Mouse (Mus musculus): ENCODE results near the gene Gm49366. TPM values are rescaled to one million over a fixed set of nuclear protein-coding genes. Genes with fewer than 3 reads are reported as not detected.
"Not testable (repeated sequence)": the region's sequence is repeated elsewhere in the genome, so short reads cannot be mapped to it uniquely, and the experiment has no call there.

Gm49366 gene
- polyA plus RNA-seq, 1 experiment = not detected

DNA sequence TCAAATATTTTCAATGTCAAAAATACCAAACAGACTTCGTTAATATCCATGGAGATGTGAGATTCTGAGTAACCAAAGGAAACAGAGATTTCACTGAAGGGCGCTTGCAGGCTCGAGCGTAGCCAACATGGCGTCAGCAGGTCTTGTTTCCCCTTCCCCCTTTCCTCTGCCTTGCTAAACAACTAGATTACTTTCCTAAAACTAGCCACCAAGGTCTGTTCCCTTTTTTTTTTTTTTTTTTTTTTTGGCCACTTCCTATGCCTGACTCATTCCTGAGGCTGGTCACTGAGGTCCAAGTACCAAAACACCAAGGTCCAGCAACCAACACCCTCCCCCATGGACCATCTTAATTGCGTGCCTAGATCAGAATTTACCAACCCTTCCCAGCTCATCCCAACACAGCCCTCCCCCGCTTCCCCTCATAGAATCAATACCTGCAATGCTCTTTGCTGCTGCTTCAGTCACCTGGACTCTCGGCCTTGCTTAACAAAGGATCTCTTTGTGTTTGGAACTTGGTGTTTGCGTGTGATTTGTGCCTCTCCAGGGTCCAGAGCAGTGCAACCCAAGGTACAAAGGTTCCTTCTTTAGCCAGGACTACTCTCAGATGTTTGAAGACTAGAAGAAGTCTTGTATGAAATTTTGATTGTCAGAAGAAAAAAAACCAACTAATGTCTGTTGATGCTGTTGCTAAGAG lies 15.5 kb upstream of the Gm49366 start:
- no peaks in the 10 kb centered on the region for H3K4me1 ChIP-seq (ENCODE audit: control insufficient read depth, insufficient read depth, low read length)

DNA sequence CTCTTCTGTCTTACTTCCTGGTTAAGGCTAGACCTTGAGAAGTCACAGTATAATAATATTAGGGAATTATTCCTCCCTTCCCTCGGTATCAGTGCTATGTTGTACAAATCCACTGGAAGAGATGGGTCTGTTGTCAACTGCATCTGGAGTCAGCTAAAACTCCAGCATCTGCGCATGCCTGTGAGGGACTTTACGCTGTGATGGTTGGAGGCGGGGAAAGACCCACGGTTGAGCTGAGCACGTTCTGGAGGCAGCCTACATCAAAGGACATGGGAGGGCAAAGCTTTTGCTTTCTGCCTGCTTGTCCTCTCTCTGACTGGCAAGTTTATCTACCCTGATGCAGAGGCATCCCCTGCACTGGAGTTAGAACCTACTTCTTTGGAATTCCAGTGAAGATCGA lies 12.8 kb upstream of the Gm49366 start:
- Histone ChIP-seq H3K27ac (ENCODE audit: insufficient read depth, low read length) (no peak overlapping the region), H3K27me3 (ENCODE audit: control insufficient read depth, insufficient read depth, low read length) (no peaks in the 10 kb centered on the region), H3K4me3 (replicated peaks; ENCODE audit: insufficient read depth, low read depth, low read length) (no peak overlapping the region), H3K4me1 (ENCODE audit: control insufficient read depth, insufficient read depth, low read length) (no peaks in the 10 kb centered on the region)
- DNase-seq = no peak
- TF ChIP-seq POLR2A (IDR thresholded peaks at IDR 0.05; ENCODE audit: borderline replicate concordance, insufficient read depth, low read length) = no peak
- no peak for TF ChIP-seq CTCF (IDR thresholded peaks at IDR 0.05; ENCODE audit: borderline replicate concordance, insufficient read depth, low read depth, low read length)
- WGBS = 75% methylated on average over 7 of the region's 7 CpGs

More for the DNA sequence above, 15.5 kb upstream of the Gm49366 start:
- no peak overlapping the region for H3K27ac ChIP-seq (ENCODE audit: insufficient read depth, low read length)
- H3K27me3 ChIP-seq (ENCODE audit: control insufficient read depth, insufficient read depth, low read length) = no peaks in the 10 kb centered on the region
- no peak overlapping the region for H3K4me3 ChIP-seq (replicated peaks; ENCODE audit: insufficient read depth, low read depth, low read length)
- TF ChIP-seq CTCF (IDR thresholded peaks at IDR 0.05; ENCODE audit: borderline replicate concordance, insufficient read depth, low read depth, low read length) (no peak), POLR2A (IDR thresholded peaks at IDR 0.05; ENCODE audit: borderline replicate concordance, insufficient read depth, low read length) (no peak)
- WGBS = 88% methylated on average over 9 of the region's 9 CpGs
- DNase-seq = no peak

DNA sequence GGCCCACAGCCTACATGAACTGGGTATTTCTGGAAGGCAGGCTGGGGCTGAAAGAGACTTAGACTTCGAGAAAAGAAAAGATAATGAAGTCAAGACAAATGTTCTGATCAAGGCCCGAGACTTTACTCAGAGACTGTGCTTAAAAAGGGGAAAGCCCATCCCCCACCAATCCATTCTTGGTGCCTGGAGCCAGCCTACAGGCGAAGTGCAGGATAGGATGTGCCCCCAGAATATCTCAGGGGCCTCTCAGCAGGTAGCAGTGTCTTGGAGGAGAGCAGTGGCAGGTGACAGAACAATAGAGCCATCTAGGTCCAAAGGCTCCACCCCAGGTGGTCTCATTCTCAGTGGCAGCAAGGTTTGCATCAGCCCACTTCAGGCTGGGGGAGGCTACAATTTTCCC lies 10.4 kb upstream of the Gm49366 start:
- WGBS = 51% methylated on average over 3 of the region's 3 CpGs
- H3K4me1 ChIP-seq (ENCODE audit: control insufficient read depth, insufficient read depth, low read length); H3K4me3 ChIP-seq (replicated peaks; ENCODE audit: insufficient read depth, low read depth, low read length); H3K27me3 ChIP-seq (ENCODE audit: control insufficient read depth, insufficient read depth, low read length); H3K27ac ChIP-seq (ENCODE audit: insufficient read depth, low read length); DNase-seq: not testable (repeated sequence)

DNA sequence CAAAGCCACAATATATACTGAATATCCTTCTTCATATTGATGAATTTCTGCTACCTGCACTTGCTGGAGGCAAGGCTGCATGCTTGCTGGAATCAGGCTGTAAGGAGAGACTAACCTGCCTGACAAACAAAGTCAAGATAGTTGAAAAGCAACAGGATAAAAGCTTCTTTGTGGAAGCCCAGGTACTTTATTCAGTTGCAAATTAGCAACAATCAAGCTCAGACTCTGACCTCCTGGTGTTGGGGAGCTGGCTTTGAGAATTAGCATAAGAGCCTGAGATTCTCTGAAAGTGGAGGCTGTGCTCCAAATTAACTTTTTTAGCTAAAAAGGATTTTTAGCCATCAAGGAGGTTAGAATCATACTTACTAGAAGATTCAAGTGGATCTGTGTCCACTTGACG lies 9.7 kb upstream of the Gm49366 start:
- not testable (repeated sequence) for H3K27me3 ChIP-seq (ENCODE audit: control insufficient read depth, insufficient read depth, low read length); H3K4me3 ChIP-seq (replicated peaks; ENCODE audit: insufficient read depth, low read depth, low read length); H3K4me1 ChIP-seq (ENCODE audit: control insufficient read depth, insufficient read depth, low read length); H3K27ac ChIP-seq (ENCODE audit: insufficient read depth, low read length); DNase-seq
- WGBS = 100% methylated on average over 1 of the region's 1 CpGs

DNA sequence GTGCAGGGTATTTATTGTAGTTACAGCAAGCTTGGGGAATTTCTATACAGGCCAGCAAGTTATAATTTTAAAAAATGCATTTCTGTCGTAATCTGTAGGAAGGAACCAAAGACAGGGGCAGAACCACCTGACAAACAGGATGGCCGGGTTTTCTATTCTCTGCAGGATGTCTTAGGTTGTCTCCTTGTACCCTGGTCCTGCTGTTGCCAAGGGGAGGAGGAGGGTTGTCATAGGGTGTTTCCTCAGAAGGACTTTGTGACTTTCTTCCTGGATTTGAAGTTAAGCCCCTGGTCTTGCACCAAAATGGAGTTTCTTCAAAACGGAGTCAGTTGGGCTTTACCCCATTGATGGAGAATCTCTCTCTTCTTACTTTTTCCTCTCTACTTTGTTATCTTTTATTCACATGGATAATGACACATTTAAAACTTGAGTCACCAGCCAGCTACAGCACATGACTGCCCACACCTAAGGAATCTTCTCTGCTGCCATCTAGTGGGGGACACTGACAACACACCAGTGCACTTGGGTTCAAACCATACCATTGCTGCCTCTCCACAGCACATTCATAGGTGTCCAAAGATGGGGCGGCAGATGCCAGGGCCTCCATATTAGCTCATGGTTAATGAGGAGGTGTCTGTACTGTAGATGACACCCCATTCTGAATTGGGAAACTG lies 7.9 kb upstream of the Gm49366 start:
- H3K4me3 ChIP-seq (replicated peaks; ENCODE audit: insufficient read depth, low read depth, low read length) = no peak overlapping the region
- peak; percentile 75 to 79 for DNase-seq
- H3K4me1 ChIP-seq (ENCODE audit: control insufficient read depth, insufficient read depth, low read length) = no peaks in the 10 kb centered on the region
- no peaks in the 10 kb centered on the region for H3K27me3 ChIP-seq (ENCODE audit: control insufficient read depth, insufficient read depth, low read length)
- no peak overlapping the region for H3K27ac ChIP-seq (ENCODE audit: insufficient read depth, low read length)
- WGBS = 51% methylated on average over 4 of the region's 4 CpGs
- TF ChIP-seq CTCF (IDR thresholded peaks at IDR 0.05; ENCODE audit: borderline replicate concordance, insufficient read depth, low read depth, low read length) (peak; percentile 91), POLR2A (IDR thresholded peaks at IDR 0.05; ENCODE audit: borderline replicate concordance, insufficient read depth, low read length) (no peak)

DNA sequence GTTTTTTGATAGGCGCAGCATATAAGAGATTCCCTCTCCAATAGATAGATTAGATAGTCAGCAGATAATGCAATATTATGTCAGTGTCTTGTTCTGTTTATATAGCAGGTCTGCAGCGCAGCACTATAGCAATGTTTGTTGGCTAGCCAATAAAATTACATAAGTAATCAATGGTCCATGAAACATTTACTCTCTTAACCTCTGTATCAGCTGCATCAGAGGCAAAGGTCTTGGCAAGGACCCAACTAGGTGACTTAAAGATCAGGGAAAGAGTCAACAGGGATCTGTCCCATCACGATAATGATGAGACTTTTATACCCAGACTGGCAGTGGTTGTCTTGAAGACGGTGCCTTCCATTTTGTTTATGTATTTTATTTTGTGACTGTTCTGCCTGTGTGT lies 5.9 kb upstream of the Gm49366 start:
- no peaks in the 10 kb centered on the region for H3K27me3 ChIP-seq (ENCODE audit: control insufficient read depth, insufficient read depth, low read length)
- no peak overlapping the region for H3K27ac ChIP-seq (ENCODE audit: insufficient read depth, low read length)
- H3K4me1 ChIP-seq (ENCODE audit: control insufficient read depth, insufficient read depth, low read length) = no peaks in the 10 kb centered on the region
- H3K4me3 ChIP-seq (replicated peaks; ENCODE audit: insufficient read depth, low read depth, low read length) = no peak overlapping the region
- WGBS = 94% methylated on average over 4 of the region's 4 CpGs
- DNase-seq = no peak
- TF ChIP-seq CTCF (IDR thresholded peaks at IDR 0.05; ENCODE audit: borderline replicate concordance, insufficient read depth, low read depth, low read length) (no peak), POLR2A (IDR thresholded peaks at IDR 0.05; ENCODE audit: borderline replicate concordance, insufficient read depth, low read length) (no peak)

DNA sequence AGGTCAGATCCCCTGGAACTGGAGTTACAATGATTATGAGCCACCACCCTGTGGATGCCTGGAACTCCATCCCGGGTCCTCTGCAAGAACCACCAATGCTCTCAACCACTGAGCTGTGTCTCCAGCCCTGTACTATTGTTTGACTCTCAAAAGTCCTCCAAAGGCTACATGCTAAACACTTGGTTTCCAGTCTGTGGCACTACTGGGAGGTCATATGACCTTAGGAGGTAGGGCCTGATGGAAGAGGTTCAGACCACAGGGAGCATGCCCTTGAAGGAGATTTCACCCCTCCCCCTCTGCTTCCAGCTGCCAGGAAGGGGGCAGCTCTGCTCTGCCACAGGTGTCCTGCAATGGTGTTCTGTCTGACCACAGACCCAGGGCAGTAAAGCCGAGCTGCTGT lies 5.4 kb upstream of the Gm49366 start:
- H3K4me3 ChIP-seq (replicated peaks; ENCODE audit: insufficient read depth, low read depth, low read length); H3K27me3 ChIP-seq (ENCODE audit: control insufficient read depth, insufficient read depth, low read length); DNase-seq; H3K4me1 ChIP-seq (ENCODE audit: control insufficient read depth, insufficient read depth, low read length); H3K27ac ChIP-seq (ENCODE audit: insufficient read depth, low read length): not testable (repeated sequence)
- 82% methylated on average over 2 of the region's 2 CpGs for WGBS

DNA sequence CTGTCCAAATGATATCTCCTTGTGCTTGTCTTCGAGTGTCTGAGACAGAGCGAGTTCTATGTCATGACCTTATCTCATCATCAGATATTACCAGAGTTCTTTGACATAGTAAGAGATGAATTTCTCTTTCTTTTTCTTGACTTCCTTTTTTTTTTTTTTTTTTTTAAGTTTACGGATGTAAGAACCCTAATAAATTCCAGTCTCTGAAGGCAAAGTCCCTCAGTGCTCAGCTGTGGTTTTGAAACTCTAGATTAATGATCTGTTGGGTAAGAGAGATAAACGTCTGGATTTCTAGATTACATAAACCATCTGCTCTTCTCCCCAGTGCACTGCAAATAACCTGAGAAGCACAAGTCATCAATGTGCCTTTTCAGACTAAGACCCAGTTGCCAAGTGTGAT lies 4.6 kb upstream of the Gm49366 start:
- 79% methylated on average over 4 of the region's 4 CpGs for WGBS
- no peak overlapping the region for H3K4me3 ChIP-seq (replicated peaks; ENCODE audit: insufficient read depth, low read depth, low read length)

DNA sequence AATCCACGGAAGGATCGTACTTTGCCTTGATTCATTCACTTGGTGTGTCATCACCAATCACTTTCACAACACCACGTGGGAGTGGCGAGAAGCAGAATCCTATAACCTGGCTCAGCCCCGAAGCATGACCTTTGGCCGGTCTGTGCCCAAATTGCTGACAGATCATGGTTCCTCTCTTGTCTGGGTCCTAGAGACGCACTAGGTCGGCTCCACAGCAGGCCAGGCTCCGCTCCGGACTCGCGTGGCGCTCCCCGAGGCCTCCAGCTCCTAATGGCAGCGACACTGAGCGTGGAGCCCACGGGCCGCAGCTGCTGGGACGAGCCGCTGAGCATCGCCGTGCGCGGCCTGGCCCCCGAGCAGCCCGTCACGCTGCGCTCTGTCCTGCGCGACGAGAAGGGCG lies 494 bp upstream of the Gm49366 start, which contains the start of gene Acot4:
Gene Acot4, plus strand, starts transcription at position 139 of the 400 bp plus-strand sequence.
- peak in 1 of 2 experiments; percentile 20 for DNase-seq
- H3K27me3 ChIP-seq (ENCODE audit: control insufficient read depth, insufficient read depth, low read length); H3K4me1 ChIP-seq (ENCODE audit: control insufficient read depth, insufficient read depth, low read length); H3K27ac ChIP-seq (ENCODE audit: insufficient read depth, low read length): not testable (repeated sequence)
- WGBS = 6% methylated on average over 32 of the region's 32 CpGs
- peak within 1 kb of the TSS; percentile 62 for H3K4me3 ChIP-seq (replicated peaks; ENCODE audit: insufficient read depth, low read depth, low read length)

More for the DNA sequence above, 4.6 kb upstream of the Gm49366 start:
- DNase-seq = no peak
- no peaks in the 10 kb centered on the region for H3K27me3 ChIP-seq (ENCODE audit: control insufficient read depth, insufficient read depth, low read length)
- no peak for TF ChIP-seq CTCF (IDR thresholded peaks at IDR 0.05; ENCODE audit: borderline replicate concordance, insufficient read depth, low read depth, low read length)
- TF ChIP-seq POLR2A (IDR thresholded peaks at IDR 0.05; ENCODE audit: borderline replicate concordance, insufficient read depth, low read length) = no peak
- H3K27ac ChIP-seq (ENCODE audit: insufficient read depth, low read length) = no peak overlapping the region
- no peaks in the 10 kb centered on the region for H3K4me1 ChIP-seq (ENCODE audit: control insufficient read depth, insufficient read depth, low read length)
